Mouse (Mus musculus) MEL (cell line): ENCODE measurements around the gene Fancc. TPM values are rescaled to one million over a fixed set of nuclear protein-coding genes. Genes with fewer than 3 reads are reported as not detected.

Source experiments
- DNase-seq: peaks from one replicate; pipeline ENCODE4 v3.0.0; 2011; ENCODE audit warnings: low read depth, low spot score
- H3K27ac ChIP-seq: 2 replicates; pipeline ENCODE4 v1.5.1; 2012; ENCODE audit warnings: low read depth, mild to moderate bottlenecking, control low read depth, low read length, moderate library complexity; ENCODE audit not compliant: control insufficient read depth
- H3K27me3 ChIP-seq, 2 experiments: fragments of 150-350 bp in 1 of 2; sonication (generic) in 1 of 2; 2 replicates each; pipeline ENCODE4 v1.6.1; 2012; ENCODE audit warnings: low read length in 2 of 2, mild to moderate bottlenecking in 2 of 2, improper control_type of control experiment in 1 of 2, moderate library complexity in 1 of 2; ENCODE audit not compliant: insufficient read depth in 2 of 2, control insufficient read depth in 1 of 2
- H3K36me3 ChIP-seq, 2 experiments: 2 replicates each; pipeline ENCODE4 v1.6.1; 2012 to 2014; ENCODE audit warnings: low read length in 2 of 2, improper control_type of control experiment in 1 of 2, inconsistent platforms in 1 of 2, mild to moderate bottlenecking in 1 of 2; ENCODE audit not compliant: insufficient read depth in 2 of 2, control insufficient read depth in 1 of 2
- H3K4me1 ChIP-seq, 2 experiments: fragments of 150-350 bp in 1 of 2; sonication (generic) in 1 of 2; 2 replicates each; pipeline ENCODE4 v1.6.1; 2012; ENCODE audit warnings: low read length in 2 of 2, improper control_type of control experiment in 1 of 2, mild to moderate bottlenecking in 1 of 2; ENCODE audit not compliant: insufficient read depth in 2 of 2, control insufficient read depth in 1 of 2
- H3K4me3 ChIP-seq, 2 experiments: fragments of 150-350 bp in 1 of 2; sonication (generic) in 1 of 2; 2 replicates each; pipeline ENCODE4 v1.5.1; 2012; ENCODE audit warnings: low read depth in 2 of 2, low read length in 2 of 2, mild to moderate bottlenecking in 2 of 2, moderate library complexity in 2 of 2, control low read depth in 1 of 2, improper control_type of control experiment in 1 of 2; ENCODE audit not compliant: control insufficient read depth in 1 of 2, insufficient read depth in 1 of 2
- H3K79me2 ChIP-seq: 2 replicates; pipeline ENCODE4 v1.6.1; 2012; ENCODE audit warnings: mild to moderate bottlenecking, low read length, moderate library complexity; ENCODE audit not compliant: control insufficient read depth, poor library complexity, insufficient read depth
- H3K9ac ChIP-seq: 2 replicates; pipeline ENCODE4 v1.6.1; 2012; ENCODE audit warnings: low read depth, mild to moderate bottlenecking, control low read depth, low read length, moderate library complexity; ENCODE audit not compliant: control insufficient read depth, poor library complexity, severe bottlenecking
- H3K9me3 ChIP-seq: fragments of 150-350 bp; sonication (generic); replicated peaks from 2 replicates; pipeline ENCODE4 v1.6.1; 2012; ENCODE audit warnings: mild to moderate bottlenecking, low read length, improper control_type of control experiment, moderate library complexity; ENCODE audit not compliant: insufficient read depth
- BHLHE40 ChIP-seq: IDR thresholded peaks from 2 replicates; pipeline ENCODE4 v1.6.1; 2012; ENCODE audit warnings: low read depth, mild to moderate bottlenecking, inconsistent platforms, low read length, improper control_type of control experiment, borderline replicate concordance
- CHD2 ChIP-seq: IDR thresholded peaks from 2 replicates; pipeline ENCODE4 v1.6.1; 2011; ENCODE audit warnings: low read length, improper control_type of control experiment
- ETS1 ChIP-seq: IDR thresholded peaks from 2 replicates; pipeline ENCODE4 v1.6.1; 2012; ENCODE audit warnings: low read depth, mild to moderate bottlenecking, inconsistent platforms, low read length, improper control_type of control experiment, moderate library complexity
- GATA1 ChIP-seq: IDR thresholded peaks from 2 replicates; pipeline ENCODE4 v1.6.1; 2011; ENCODE audit warnings: low read depth, low read length, improper control_type of control experiment
- HCFC1 ChIP-seq: IDR thresholded peaks from 2 replicates; pipeline ENCODE4 v1.6.1; 2012; ENCODE audit warnings: low read depth, mild to moderate bottlenecking, inconsistent platforms, low read length, improper control_type of control experiment, moderate library complexity
- JUND ChIP-seq: IDR thresholded peaks from 2 replicates; pipeline ENCODE4 v1.6.1; 2011; ENCODE audit warnings: low read depth, mild to moderate bottlenecking, improper control_type of control experiment, low read length
- KAT2A ChIP-seq: conservative IDR thresholded peaks from 2 replicates; pipeline ENCODE4 v1.6.1; 2012; ENCODE audit warnings: low read depth, low read length, improper control_type of control experiment, inconsistent platforms
- MAFK ChIP-seq: IDR thresholded peaks from 2 replicates; pipeline ENCODE4 v1.6.1; 2011; ENCODE audit warnings: low read depth, mild to moderate bottlenecking, low read length, improper control_type of control experiment, borderline replicate concordance
- MAX ChIP-seq: IDR thresholded peaks from 2 replicates; pipeline ENCODE4 v1.6.1; 2011; ENCODE audit warnings: low read length, improper control_type of control experiment
- MEF2A ChIP-seq: IDR thresholded peaks from 2 replicates; pipeline ENCODE4 v1.6.1; 2014; ENCODE audit warnings: low read depth, mild to moderate bottlenecking, inconsistent platforms, low read length, improper control_type of control experiment; ENCODE audit not compliant: poor library complexity, insufficient replicate concordance, severe bottlenecking; ENCODE audit errors: extremely low read depth
- MXI1 ChIP-seq: IDR thresholded peaks from 2 replicates; pipeline ENCODE4 v1.6.1; 2011; ENCODE audit warnings: mild to moderate bottlenecking, low read depth, low read length, improper control_type of control experiment
- MYB ChIP-seq: IDR thresholded peaks from 2 replicates; pipeline ENCODE4 v1.6.1; 2011; ENCODE audit warnings: mild to moderate bottlenecking, low read depth, low read length, improper control_type of control experiment
- MYC ChIP-seq: IDR thresholded peaks from 2 replicates; pipeline ENCODE4 v1.6.1; 2011; ENCODE audit warnings: low read depth, mild to moderate bottlenecking, low read length, improper control_type of control experiment, moderate library complexity
- NELFE ChIP-seq: IDR thresholded peaks from 2 replicates; pipeline ENCODE4 v1.6.1; 2011; ENCODE audit warnings: low read depth, low read length, improper control_type of control experiment
- NRF1 ChIP-seq: IDR thresholded peaks from 2 replicates; pipeline ENCODE4 v1.6.1; 2014; ENCODE audit warnings: low read depth, mild to moderate bottlenecking, inconsistent platforms, low read length, improper control_type of control experiment, moderate library complexity; ENCODE audit not compliant: poor library complexity, insufficient read depth, severe bottlenecking
- POLR2AphosphoS5 ChIP-seq: IDR thresholded peaks from 2 replicates; pipeline ENCODE4 v1.6.1; 2012; ENCODE audit warnings: low read depth, borderline replicate concordance, mild to moderate bottlenecking, inconsistent platforms, low read length, moderate library complexity, mixed read lengths
- RCOR1 ChIP-seq: IDR thresholded peaks from 2 replicates; pipeline ENCODE4 v1.6.1; 2012; ENCODE audit warnings: low read depth, mild to moderate bottlenecking, inconsistent platforms, low read length, improper control_type of control experiment
- TAL1 ChIP-seq: IDR thresholded peaks from 2 replicates; pipeline ENCODE4 v1.6.1; 2012; ENCODE audit warnings: mild to moderate bottlenecking, inconsistent platforms, low read length, moderate library complexity, mixed read lengths
- USF2 ChIP-seq, 2 experiments: IDR thresholded peaks; 2 replicates each; pipeline ENCODE4 v1.6.1; 2011 to 2012; ENCODE audit warnings: improper control_type of control experiment in 2 of 2, low read length in 2 of 2, borderline replicate concordance in 1 of 2, inconsistent platforms in 1 of 2, low read depth in 1 of 2, mild to moderate bottlenecking in 1 of 2; ENCODE audit not compliant: insufficient read depth in 1 of 2
- ZKSCAN1 ChIP-seq: IDR thresholded peaks from 2 replicates; pipeline ENCODE4 v1.6.1; 2012; ENCODE audit warnings: low read depth, mild to moderate bottlenecking, inconsistent platforms, low read length, improper control_type of control experiment, moderate library complexity
- ZMIZ1 ChIP-seq: IDR thresholded peaks from 2 replicates; pipeline ENCODE4 v1.6.1; 2012; ENCODE audit warnings: low read depth, mild to moderate bottlenecking, inconsistent platforms, low read length, improper control_type of control experiment, moderate library complexity
- ZNF384 ChIP-seq: IDR thresholded peaks from 2 replicates; pipeline ENCODE4 v1.6.1; 2012; ENCODE audit warnings: low read depth, mild to moderate bottlenecking, inconsistent platforms, low read length, improper control_type of control experiment
- polyA plus RNA-seq, 2 experiments: library from polyadenylated mRNA; stranded (reverse) in 1 of 2; unstranded in 1 of 2; fragments of >175 nt in 1 of 2; fragments of >200 nt in 1 of 2; gene quantifications; 2 replicates each; pipeline versions ENCODE4 v1.2.1 to v1.2.4; 2012; ENCODE audit warnings: low replicate concordance in 2 of 2, low read depth in 1 of 2; ENCODE audit not compliant: insufficient read length in 2 of 2, insufficient read depth in 1 of 2, missing spikeins in 1 of 2
- total RNA-seq: library from RNA; depleted of rRNA; stranded (reverse); fragments of 300-350 nt; gene quantifications from 2 replicates; pipeline ENCODE4 v1.2.3, GENCODE M21; 2012

Gene Fancc
- total and polyA plus RNA-seq, 3 experiments: 4.0 to 5.5 TPM; not detected in 1

DNA sequence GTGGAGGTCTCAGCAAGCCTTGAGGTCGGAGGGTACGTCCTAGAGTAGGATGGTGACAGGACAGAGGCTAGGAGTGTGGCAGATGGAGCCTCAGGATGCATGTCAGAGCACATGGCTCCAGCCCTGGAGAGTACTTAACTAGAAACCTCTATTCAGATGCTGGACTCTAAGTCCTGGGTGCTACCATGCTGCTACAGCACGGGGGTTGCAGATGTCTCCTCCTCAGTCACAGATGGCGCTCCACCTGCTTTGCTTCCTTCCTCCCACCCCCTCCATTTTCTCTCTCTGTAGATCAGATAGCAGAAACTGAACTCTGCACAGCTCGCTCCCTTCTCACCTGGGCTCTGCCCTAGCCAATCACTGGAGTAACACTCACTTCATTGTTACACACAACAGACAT lies 190.3 kb downstream of the Fancc start:
- no peaks in the 10 kb centered on the region for H3K79me2 ChIP-seq
- no peaks in the 10 kb centered on the region for H3K27me3 ChIP-seq
- no peaks in the 10 kb centered on the region for H3K4me1 ChIP-seq
- TF ChIP-seq MYC (no peak), MEF2A (no peak), CHD2 (no peak), MAX (no peak), JUND (no peak), HCFC1 (no peak), POLR2AphosphoS5 (no peak), NRF1 (no peak), MXI1 (no peak), ETS1 (no peak), NELFE (no peak), ZKSCAN1 (no peak), MAFK (no peak), ZMIZ1 (no peak), USF2 (IDR thresholded peaks at IDR 0.05; ENCODE audit: borderline replicate concordance in 1 of 2, insufficient read depth in 1 of 2, low read depth in 1 of 2, low read length in 2 of 2) (no peak), BHLHE40 (no peak)
- H3K36me3 ChIP-seq: 0 out of 4 replicates have a peak, but pooled peaks cover 0 to 2% of the 10 kb centered on the region in 2 experiments
- no peak overlapping the region for H3K9ac ChIP-seq
- no peak overlapping the region for H3K4me3 ChIP-seq
- no peak overlapping the region for H3K27ac ChIP-seq
- DNase-seq: no peak
- no peaks in the 10 kb centered on the region for H3K9me3 ChIP-seq

DNA sequence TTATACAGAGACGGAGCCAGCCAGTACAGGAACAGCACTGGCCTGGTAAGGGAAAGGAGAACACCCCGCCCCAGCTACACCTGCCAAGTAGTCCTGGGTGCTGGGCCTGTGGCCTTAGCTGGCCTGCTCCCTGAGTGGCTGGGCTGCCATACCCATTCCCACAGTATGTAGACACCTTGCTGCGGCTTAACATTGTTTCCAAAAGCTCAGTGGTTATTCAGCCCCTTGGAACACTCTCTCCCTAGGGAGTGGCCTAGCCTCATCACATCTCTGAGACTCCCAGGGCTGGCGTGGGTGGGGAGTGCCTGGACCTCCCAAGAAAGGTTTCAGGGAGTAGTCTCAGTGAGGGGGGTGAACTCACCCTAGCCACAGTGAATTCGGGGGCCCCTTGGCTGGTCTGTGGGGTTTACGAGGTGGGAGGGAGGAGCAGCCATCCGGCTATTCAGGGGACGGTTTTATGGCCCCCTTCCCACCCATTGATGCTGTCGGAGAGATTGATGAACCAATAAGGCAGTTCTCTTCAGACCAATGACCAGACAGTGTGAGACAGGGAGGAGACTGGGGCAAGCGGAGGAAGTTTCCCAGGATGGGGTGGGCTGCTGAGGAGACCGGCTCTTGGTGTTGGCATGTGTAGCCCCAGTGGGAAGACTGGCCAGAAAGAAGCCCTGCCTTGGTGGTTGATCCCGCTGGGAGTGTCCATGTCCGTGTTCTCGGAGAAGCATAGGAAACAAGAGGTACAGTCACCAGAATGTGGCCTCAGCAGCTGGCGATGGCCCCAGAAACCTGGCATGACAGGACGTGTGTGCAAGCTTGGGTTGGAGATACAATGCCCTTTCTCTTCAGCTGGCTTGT lies 191.7 kb downstream of the Fancc start:
- H3K27me3 ChIP-seq: no peaks in the 10 kb centered on the region
- H3K9ac ChIP-seq: no peak overlapping the region
- H3K36me3 ChIP-seq: 0 out of 4 replicates have a peak, but pooled peaks cover 0 to 2% of the 10 kb centered on the region in 2 experiments
- no peak overlapping the region for H3K27ac ChIP-seq
- no peaks in the 10 kb centered on the region for H3K79me2 ChIP-seq
- H3K4me1 ChIP-seq: no peaks in the 10 kb centered on the region
- H3K9me3 ChIP-seq: no peaks in the 10 kb centered on the region
- no peak overlapping the region for H3K4me3 ChIP-seq
- no peak for TF ChIP-seq RCOR1
- no peak for TF ChIP-seq ETS1
- no peak for TF ChIP-seq MXI1
- TF ChIP-seq MAFK: no peak
- TF ChIP-seq ZMIZ1: no peak
- no peak for TF ChIP-seq TAL1
- TF ChIP-seq KAT2A: no peak
- no peak for TF ChIP-seq ZNF384
- no peak for TF ChIP-seq MYB
- no peak for TF ChIP-seq GATA1
- no peak for TF ChIP-seq ZKSCAN1
- no peak for TF ChIP-seq MAX
- no peak for DNase-seq
